Mouse (Mus musculus) fibroblast of lung, adult 2 months (primary cell): ENCODE data around the gene Gm10721.
"Not testable (repeated sequence)": the region's sequence is repeated elsewhere in the genome, so short reads cannot be mapped to it uniquely, and the experiment has no call there.

Experiments
- DNase-seq: peaks from one replicate; pipeline ENCODE4 v3.0.0-alpha.2; 2011; ENCODE audit warnings: low read depth

The Gm10721 gene

GRCm38 (mm10) chr9:3025653-3026052, 12.7 kb downstream of the Gm10721 start:
- not testable (repeated sequence) for DNase-seq

GRCm38 (mm10) chr9:3026136-3026535, 13.2 kb downstream of the Gm10721 start:
- not testable (repeated sequence) for DNase-seq

GRCm38 (mm10) chr9:3026741-3027140, 13.8 kb downstream of the Gm10721 start:
- not testable (repeated sequence) for DNase-seq

GRCm38 (mm10) chr9:3027200-3027599, 14.3 kb downstream of the Gm10721 start:
- DNase-seq, result peak; percentile 35

GRCm38 (mm10) chr9:3029276-3030000, 16.5 kb downstream of the Gm10721 start:
- DNase-seq, result not testable (repeated sequence)

GRCm38 (mm10) chr9:3030677-3031318, 17.9 kb downstream of the Gm10721 start:
- peak; percentile 87 for DNase-seq

GRCm38 (mm10) chr9:3034299-3034698, 21.4 kb downstream of the Gm10721 start, which contains the start of gene Gm17535:
Gene Gm17535, plus strand, starts transcription at chr9:3034599.
- DNase-seq, result not testable (repeated sequence)

- not testable (repeated sequence) for DNase-seq
Measured at GRCm38 (mm10) chr9:3036577-3036976, 23.6 kb downstream of the Gm10721 start, which contains the start of gene Gm10715. Gene Gm10715, plus strand, starts transcription at chr9:3036877.

- DNase-seq, result peak; percentile 3
Measured at GRCm38 (mm10) chr9:3038161-3038560, 25.2 kb downstream of the Gm10721 start.
